Mouse (Mus musculus): Measurements from ENCODE around the gene Mrpl52. TPM values are rescaled to one million over a fixed set of nuclear protein-coding genes. Genes with fewer than 3 reads are reported as not detected.
A peak's percentile ranks its signal among the peaks of the same experiment; 100 is the strongest.

Gene Mrpl52
- polyA plus RNA-seq, 1 experiment from 2014 or later: 300 TPM

GRCm38 (mm10) chr14:54413877-54414700 lies 12.6 kb upstream of the Mrpl52 start:
- Histone ChIP-seq H3K4me2 (replicated peaks; ENCODE audit: low read depth) (peak overlapping the region; percentile 56), H3K4me3 (ENCODE audit: low read depth, low read length) (no peak overlapping the region), H3K27ac (ENCODE audit: low read depth, low read length) (peak overlapping the region; percentile 16), H3K9ac (ENCODE audit: low read depth, low read length) (0 out of 2 replicates have a peak overlapping the region, but pooled peaks have one; percentile 11), H3K9me3 (ENCODE audit: control insufficient read depth) (no peaks in the 10 kb centered on the region), H3K4me1 (replicated peaks; ENCODE audit: control insufficient read depth, insufficient read depth, low read length) (no peaks in the 10 kb centered on the region; the same call in 1 of the 2 replicates), H3K27me3 (replicated peaks; ENCODE audit: control insufficient read depth, insufficient read depth, low read length) (no peaks in the 10 kb centered on the region), H3K36me3 (ENCODE audit: control insufficient read depth, insufficient read depth) (no peaks in the 10 kb centered on the region)
- 19% methylated on average over 18 of the region's 18 CpGs for WGBS
- TF ChIP-seq CTCF (IDR thresholded peaks at IDR 0.05; ENCODE audit: low read depth): no peak
- no peak for ATAC-seq

GRCm38 (mm10) chr14:54415241-54416020 lies 11.3 kb upstream of the Mrpl52 start:
- Histone ChIP-seq H3K4me3 (ENCODE audit: low read depth, low read length) (no peak overlapping the region), H3K4me2 (replicated peaks; ENCODE audit: low read depth) (no peak overlapping the region; the same call in 1 of the 2 replicates), H3K27ac (ENCODE audit: low read depth, low read length) (no peak overlapping the region), H3K9ac (ENCODE audit: low read depth, low read length) (no peak overlapping the region), H3K9me3 (ENCODE audit: control insufficient read depth) (no peaks in the 10 kb centered on the region), H3K27me3 (replicated peaks; ENCODE audit: control insufficient read depth, insufficient read depth, low read length) (no peaks in the 10 kb centered on the region), H3K36me3 (ENCODE audit: control insufficient read depth, insufficient read depth) (no peaks in the 10 kb centered on the region), H3K4me1 (replicated peaks; ENCODE audit: control insufficient read depth, insufficient read depth, low read length) (no peaks in the 10 kb centered on the region; the same call in 1 of the 2 replicates)
- 34% methylated on average over 13 of the region's 13 CpGs for WGBS
- TF ChIP-seq CTCF (IDR thresholded peaks at IDR 0.05; ENCODE audit: low read depth): no peak
- 0 out of 2 replicates have a peak, but pooled peaks have one; percentile 19 for ATAC-seq

- H3K4me1 ChIP-seq (replicated peaks; ENCODE audit: control insufficient read depth, insufficient read depth, low read length): no peaks in the 10 kb centered on the region; the same call in 1 of the 2 replicates
- 65% methylated on average over 5 of the region's 5 CpGs for WGBS
- no peaks in the 10 kb centered on the region for H3K9me3 ChIP-seq (ENCODE audit: control insufficient read depth)
- no peak for ATAC-seq
- H3K27ac ChIP-seq (ENCODE audit: low read depth, low read length): no peak overlapping the region
- H3K4me2 ChIP-seq (replicated peaks; ENCODE audit: low read depth): no peak overlapping the region
- no peaks in the 10 kb centered on the region for H3K27me3 ChIP-seq (replicated peaks; ENCODE audit: control insufficient read depth, insufficient read depth, low read length)
- no peaks in the 10 kb centered on the region for H3K36me3 ChIP-seq (ENCODE audit: control insufficient read depth, insufficient read depth)
- H3K4me3 ChIP-seq (ENCODE audit: low read depth, low read length): no peak overlapping the region
- no peak for TF ChIP-seq CTCF (IDR thresholded peaks at IDR 0.05; ENCODE audit: low read depth)
- H3K9ac ChIP-seq (ENCODE audit: low read depth, low read length): no peak overlapping the region
Observed at GRCm38 (mm10) chr14:54416229-54416775, 10.4 kb upstream of the Mrpl52 start.

GRCm38 (mm10) chr14:54416830-54417229 lies 9.9 kb upstream of the Mrpl52 start:
- Histone ChIP-seq H3K36me3 (ENCODE audit: control insufficient read depth, insufficient read depth) (no peaks in the 10 kb centered on the region), H3K27me3 (replicated peaks; ENCODE audit: control insufficient read depth, insufficient read depth, low read length) (no peaks in the 10 kb centered on the region), H3K9ac (ENCODE audit: low read depth, low read length) (no peak overlapping the region), H3K9me3 (ENCODE audit: control insufficient read depth) (no peaks in the 10 kb centered on the region), H3K4me1 (replicated peaks; ENCODE audit: control insufficient read depth, insufficient read depth, low read length) (no peaks in the 10 kb centered on the region; the same call in 1 of the 2 replicates), H3K27ac (ENCODE audit: low read depth, low read length) (no peak overlapping the region), H3K4me2 (replicated peaks; ENCODE audit: low read depth) (no peak overlapping the region), H3K4me3 (ENCODE audit: low read depth, low read length) (no peak overlapping the region)
- TF ChIP-seq CTCF (IDR thresholded peaks at IDR 0.05; ENCODE audit: low read depth): no peak
- 85% methylated on average over 4 of the region's 4 CpGs for WGBS
- ATAC-seq: no peak

GRCm38 (mm10) chr14:54417623-54418081 lies 9.1 kb upstream of the Mrpl52 start, which contains the start of gene Slc7a7:
Slc7a7 (minus strand) TSS chr14:54417780.
- Histone ChIP-seq H3K4me1 (replicated peaks; ENCODE audit: control insufficient read depth, insufficient read depth, low read length) (no peaks in the 10 kb centered on the region; the same call in 1 of the 2 replicates), H3K4me3 (ENCODE audit: low read depth, low read length) (no peak within 1 kb of the TSS), H3K4me2 (replicated peaks; ENCODE audit: low read depth) (peak within 1 kb of the TSS; percentile 40), H3K9me3 (ENCODE audit: control insufficient read depth) (no peaks in the 10 kb centered on the region), H3K27me3 (replicated peaks; ENCODE audit: control insufficient read depth, insufficient read depth, low read length) (no peaks in the 10 kb centered on the region), H3K27ac (ENCODE audit: low read depth, low read length) (no peak within 1 kb of the TSS), H3K9ac (ENCODE audit: low read depth, low read length) (no peak within 1 kb of the TSS), H3K36me3 (ENCODE audit: control insufficient read depth, insufficient read depth) (no peaks in the 10 kb centered on the region)
- ATAC-seq: no peak
- 33% methylated on average over 19 of the region's 19 CpGs for WGBS
- TF ChIP-seq CTCF (IDR thresholded peaks at IDR 0.05; ENCODE audit: low read depth): peak; percentile 42; the same call in 1 of the 2 replicates

- H3K4me2 ChIP-seq (replicated peaks; ENCODE audit: low read depth): no peak overlapping the region
- no peak for TF ChIP-seq CTCF (IDR thresholded peaks at IDR 0.05; ENCODE audit: low read depth)
- H3K4me3 ChIP-seq (ENCODE audit: low read depth, low read length): no peak overlapping the region
- no peaks in the 10 kb centered on the region for H3K27me3 ChIP-seq (replicated peaks; ENCODE audit: control insufficient read depth, insufficient read depth, low read length)
- WGBS: 97% methylated on average over 2 of the region's 2 CpGs
- no peak overlapping the region for H3K9ac ChIP-seq (ENCODE audit: low read depth, low read length)
- H3K9me3 ChIP-seq (ENCODE audit: control insufficient read depth): no peaks in the 10 kb centered on the region
- ATAC-seq: no peak
- H3K4me1 ChIP-seq (replicated peaks; ENCODE audit: control insufficient read depth, insufficient read depth, low read length): no peaks in the 10 kb centered on the region; the same call in 1 of the 2 replicates
- no peak overlapping the region for H3K27ac ChIP-seq (ENCODE audit: low read depth, low read length)
- no peaks in the 10 kb centered on the region for H3K36me3 ChIP-seq (ENCODE audit: control insufficient read depth, insufficient read depth)
Observed at GRCm38 (mm10) chr14:54421014-54421413, 5.7 kb upstream of the Mrpl52 start.
